Mouse (Mus musculus) heart, adult 8-10 months (tissue): ENCODE results near the gene Grm8. TPM values are rescaled to one million over a fixed set of nuclear protein-coding genes. Genes with fewer than 3 reads are reported as not detected.
A peak's percentile ranks its signal among the peaks of the same experiment; 100 is the strongest.

Experiments
- DNase-seq: peaks from one replicate; pipeline ENCODE4 v3.0.0; 2022; ENCODE audit warnings: low spot score
- total RNA-seq, 4 experiments: library from RNA; stranded (reverse); gene quantifications; 2 replicates each; pipeline ENCODE4 v1.2.4; 2022

The Grm8 gene
- total RNA-seq = not detected

DNA sequence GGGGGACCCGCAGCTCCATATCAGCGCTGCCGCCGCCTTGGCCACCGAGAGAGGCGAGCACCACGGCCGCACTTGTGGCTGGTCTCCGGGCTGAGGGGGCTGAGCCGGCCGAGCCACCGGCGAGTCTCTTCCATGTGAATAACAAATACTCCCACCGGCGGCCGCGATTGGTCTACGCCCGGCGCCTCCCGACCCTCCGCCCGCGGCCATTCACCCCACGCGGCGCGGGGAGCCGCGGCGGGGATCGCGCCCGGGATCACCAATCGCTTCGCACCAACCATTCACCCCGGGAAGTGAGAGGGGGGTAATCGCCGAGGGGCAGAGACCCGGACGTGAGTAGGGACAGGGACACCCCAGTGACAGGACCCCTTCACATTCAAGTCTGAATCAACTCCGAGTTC is at the start of gene Grm8:
TSS of gene Grm8 (minus strand) at position 178 of the 401 bp plus-strand sequence.
- DNase-seq = no peak

DNA sequence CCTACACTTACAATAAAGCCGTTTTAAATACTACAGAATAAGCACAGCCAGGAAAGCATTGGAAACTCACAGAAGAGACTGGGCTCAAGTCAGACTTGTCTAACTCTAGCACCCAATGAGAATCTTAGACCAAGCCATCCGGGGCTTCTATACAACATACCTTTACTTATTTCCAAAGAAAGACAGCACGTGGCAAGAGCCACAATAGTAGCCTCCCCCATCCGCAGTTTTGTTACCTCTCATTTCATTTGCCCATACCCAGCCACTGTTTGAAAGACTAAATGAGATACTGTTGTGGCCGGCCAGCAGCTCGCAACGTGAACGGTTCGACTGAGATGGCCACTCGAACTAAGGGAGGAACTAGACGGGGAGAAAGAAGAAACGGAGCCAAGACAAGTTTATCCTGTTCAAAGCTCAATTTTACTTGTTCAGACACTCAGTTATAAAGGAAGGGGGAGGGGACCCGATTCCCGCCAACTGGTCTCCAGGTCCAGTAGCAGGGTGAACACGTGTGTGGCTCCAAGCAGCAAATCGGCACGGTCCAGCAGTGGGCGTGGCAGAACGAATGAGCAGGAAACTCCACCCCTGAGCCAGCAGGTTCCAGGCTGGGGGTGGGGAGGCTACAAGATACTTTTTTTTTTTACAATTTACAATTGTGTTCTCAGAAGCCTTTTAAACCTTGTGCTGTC is 35.0 kb upstream of the Grm8 start:
- no peak for DNase-seq

DNA sequence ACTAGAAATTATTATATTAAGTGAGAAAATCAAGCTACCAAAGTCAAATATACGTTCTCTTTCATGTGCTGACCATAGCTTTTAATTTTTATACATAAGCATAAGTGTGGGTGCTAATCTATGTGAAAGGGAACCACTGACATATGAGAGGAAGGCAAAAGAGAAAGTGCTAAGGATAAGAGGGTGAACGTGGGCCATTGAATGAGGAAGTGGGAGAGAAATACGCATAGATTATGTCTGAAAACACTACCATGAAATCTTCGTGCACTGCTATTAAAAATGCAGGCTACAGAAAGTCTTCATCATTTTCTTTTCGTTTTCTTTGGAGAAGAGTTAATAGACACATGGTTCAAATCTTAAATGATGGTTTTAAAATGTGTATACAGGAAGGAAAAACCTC is 25.4 kb upstream of the Grm8 start:
- no peak for DNase-seq

DNA sequence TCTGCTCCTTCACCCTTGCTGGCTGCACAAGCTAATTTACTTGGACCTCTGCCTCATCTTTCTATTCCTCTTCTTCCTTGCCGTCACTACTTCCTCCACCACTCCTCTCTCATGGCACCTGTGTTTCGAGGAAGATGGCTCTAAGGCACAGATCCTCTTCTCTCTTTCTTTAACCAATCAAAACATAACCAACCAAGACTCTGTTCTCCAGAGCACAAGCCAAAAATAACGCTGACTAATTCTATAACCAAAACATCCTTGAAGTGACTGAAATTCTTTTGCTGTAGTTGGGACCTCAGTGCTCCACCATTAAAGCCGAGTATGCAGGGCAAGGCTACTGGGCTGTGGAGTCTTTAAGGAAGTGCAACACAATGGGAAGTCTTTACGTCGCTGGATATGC is 11.5 kb upstream of the Grm8 start:
- no peak for DNase-seq

DNA sequence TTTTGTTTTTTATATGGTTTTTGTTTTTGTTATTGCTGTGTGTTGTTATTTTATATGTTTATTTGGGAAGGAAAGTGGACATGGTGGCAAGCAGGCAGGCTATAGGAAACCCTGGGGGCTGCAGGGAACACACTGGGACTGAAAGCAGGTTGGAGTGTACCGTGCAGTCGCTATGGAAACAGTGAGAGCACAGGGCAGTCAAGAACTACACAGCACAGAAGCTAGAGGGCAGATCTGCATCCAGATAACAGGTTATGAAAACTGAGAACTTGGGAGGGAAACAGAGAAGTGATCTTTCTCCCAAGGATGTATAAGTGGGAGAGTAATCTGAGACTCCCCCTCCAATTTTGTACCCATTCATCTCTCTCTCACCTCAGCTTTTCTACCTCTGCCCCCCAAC is 7.4 kb upstream of the Grm8 start:
- no peak for DNase-seq

DNA sequence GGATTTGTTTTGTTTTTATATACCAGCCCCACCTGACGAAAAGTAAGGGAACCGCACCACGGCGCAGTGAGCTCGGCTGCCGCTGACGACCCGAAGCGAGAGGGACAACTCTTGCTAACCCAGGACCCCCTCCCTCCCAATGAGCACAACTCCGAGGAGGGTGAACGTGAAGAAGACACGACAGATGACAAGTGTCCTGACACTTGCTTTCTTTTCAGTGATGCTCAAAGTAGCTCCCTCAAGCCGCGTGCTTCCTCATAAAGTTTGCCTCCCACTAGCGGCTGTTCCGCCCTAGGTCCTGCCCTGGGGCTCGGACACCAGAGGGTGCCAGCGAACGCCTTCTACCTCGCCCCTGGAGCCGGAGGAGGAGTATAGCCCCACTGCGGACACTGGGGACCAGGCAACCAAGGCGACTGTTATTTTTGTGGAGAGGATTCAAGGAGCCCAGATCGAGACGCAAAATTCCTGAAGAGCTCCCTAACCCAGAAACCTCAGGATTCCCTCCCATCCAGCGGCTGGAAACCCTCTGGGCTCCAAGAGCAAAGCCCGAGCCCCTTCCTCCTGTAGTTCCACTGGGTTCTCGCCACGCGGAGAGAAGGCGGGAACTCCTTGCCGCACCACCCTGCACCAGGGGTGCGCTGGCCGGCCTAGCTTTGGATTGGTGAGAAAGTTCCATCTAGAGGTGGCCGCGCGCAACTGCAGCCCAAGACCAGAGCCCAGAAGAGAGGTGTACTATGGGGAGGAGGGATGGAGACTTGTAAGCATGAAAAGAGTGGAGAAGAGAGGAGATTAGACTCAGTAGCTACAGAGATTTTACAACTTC is 644 bp upstream of the Grm8 start:
- peak; percentile 68 for DNase-seq

DNA sequence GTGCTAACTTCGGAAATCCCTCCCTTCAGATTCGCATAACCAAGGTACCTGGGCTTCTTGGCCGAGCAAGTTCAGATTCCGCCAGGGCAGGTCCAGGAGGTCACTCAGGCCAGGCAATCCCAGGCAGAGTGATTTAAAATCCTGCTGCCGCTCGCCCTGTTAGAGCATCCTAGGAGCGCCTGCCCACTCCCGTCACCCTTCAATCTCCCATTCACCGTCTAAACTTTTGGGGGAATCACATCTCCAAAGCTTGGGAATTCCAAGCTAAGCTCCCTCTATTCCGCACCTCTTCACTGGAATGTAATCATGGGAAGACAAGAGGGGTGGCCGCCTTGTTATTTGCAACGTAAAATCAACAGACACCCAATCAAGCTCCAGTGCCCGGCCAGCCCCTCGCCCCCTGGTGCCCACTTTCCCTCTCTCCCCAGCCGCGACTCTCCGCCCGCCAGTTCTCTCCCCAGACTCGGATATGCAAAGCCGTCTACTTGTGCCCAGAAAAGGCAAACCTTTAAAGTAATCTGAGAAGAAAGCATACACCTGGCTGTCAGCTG is 652 bp downstream of the Grm8 start:
- no peak for DNase-seq

DNA sequence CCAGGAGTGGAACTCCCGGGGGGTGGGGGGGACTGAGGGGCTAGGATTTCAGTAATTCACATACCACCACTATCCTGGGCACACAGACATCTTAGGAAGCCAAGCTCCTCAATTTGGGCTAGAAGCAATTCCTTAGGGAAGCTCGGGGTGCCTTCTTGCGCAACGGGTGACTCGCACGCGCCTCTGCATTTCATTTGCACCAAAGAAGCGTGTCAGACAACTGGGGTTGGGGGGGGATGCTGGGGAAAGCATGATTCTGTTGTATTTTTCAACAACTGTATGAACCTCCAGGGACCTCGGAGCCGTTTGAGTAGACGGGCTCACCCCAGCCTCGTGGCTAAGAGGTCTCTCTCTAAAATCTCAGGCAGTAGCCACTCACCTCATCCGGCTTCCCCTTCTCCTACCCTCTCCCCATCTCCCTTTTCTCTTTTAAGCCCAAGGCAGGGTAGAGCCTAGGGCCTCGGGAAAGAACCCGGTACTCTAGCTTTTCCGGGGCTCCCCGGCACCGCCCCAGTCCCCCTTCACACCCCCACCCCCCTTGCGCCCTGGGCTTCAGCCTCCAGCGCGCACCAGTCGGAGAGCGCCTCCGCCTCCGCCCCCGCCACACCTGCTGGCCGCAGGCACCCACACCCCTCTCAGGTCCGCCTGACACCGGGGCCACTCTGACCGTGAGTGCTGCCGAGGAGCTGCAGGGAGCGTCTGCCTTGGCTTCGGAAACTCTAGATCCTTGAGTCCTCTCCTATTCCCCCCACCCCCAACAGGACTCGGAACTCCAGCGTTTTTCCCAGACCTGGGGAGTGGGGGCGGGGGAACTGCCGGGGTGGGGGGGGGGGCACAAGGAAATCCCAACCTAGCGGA is 1.5 kb downstream of the Grm8 start:
- DNase-seq = no peak

DNA sequence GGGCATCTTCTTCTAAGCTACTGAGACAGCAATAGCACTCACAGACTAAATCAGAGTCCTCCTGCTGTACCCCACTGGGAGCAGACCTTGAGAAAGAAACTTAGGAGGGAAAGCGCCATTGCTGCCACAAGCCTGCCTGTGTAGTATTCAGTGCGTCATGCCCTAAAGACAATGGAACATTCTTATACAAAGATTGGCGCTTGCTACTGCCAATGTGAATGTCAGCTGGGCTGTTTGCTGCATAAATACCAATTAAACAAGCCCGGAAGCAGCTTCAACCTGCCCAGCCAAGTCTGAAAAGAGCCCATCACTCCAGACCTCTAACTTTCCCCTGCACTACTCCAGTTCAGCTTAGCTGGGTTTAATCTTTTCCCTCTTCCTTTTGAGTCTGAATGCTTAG is 2.9 kb downstream of the Grm8 start:
- no peak for DNase-seq

DNA sequence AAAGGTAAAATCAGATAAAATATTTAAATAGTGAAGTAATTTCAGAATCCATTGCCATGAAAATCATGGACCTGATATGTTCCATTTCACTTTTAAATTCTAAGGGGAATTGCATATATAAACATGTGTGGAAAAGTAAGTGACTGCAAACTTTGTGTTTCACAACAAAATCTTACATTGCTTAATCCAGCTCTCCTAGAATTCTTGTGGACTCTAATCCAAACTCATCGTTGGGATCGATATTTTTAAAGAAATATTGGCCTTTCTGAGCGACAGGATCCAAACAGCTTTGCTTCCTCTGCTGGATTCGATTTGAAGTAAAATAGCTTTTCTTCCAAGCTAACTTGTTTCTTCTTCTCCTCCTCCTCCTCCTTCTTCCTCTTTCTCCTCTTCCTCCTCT is 6.1 kb downstream of the Grm8 start:
- DNase-seq = no peak

DNA sequence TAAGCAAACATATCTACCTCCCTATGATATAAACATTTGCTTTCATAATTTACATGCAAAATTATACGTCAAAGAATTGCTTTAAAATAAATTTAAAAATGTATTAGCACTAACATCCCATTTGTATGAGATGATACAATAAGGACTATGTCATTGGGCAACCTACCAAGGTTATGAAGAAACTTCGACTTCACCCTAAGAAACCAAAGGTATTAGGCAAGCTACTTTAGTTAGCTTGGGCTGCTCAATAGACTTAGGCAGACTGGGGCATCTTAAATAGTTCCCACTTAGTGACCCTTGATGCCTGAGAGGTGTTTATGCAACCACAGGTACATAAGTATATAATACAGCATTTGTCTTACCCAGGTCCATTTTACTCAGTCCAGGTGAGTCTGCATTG is 19.5 kb downstream of the Grm8 start:
- no peak for DNase-seq

DNA sequence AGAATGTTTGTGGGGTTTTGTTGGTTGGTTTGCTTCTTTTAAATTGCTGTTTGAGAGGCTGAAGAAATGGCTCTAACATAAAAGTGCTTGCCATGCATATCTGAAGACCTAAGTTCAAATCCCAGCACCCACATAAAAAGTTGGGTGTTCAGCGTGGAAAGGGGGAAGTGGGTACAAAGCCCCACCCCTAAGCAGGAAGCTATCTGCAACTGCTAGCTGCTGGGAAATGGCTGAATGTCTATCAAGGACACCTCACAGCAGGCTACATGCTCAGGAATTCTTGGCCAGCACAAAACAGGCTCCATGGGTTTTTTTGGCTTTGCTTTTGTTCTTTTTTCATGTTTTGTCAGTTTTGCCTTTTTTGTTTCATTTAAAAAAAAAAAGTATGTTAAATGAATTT is 20.1 kb downstream of the Grm8 start:
- no peak for DNase-seq

DNA sequence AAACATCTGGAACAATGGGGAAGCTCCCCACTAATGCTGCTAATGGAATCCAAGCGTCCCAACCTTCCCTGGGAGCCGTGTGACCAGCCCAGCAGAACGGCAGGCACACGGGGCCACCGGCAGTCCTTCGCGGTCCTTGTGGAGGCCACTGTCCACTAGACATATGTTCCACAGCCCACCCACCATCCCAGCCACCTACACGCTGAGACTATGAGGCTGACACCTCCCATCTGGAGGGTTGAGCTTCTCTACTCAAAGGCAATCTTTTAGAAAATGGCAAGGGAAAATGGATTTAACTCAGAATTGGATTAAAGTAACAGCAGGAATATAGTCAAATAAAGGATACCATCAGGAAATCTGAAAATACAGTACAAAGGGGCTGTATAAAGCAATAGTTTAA is 23.4 kb downstream of the Grm8 start:
- DNase-seq = no peak

DNA sequence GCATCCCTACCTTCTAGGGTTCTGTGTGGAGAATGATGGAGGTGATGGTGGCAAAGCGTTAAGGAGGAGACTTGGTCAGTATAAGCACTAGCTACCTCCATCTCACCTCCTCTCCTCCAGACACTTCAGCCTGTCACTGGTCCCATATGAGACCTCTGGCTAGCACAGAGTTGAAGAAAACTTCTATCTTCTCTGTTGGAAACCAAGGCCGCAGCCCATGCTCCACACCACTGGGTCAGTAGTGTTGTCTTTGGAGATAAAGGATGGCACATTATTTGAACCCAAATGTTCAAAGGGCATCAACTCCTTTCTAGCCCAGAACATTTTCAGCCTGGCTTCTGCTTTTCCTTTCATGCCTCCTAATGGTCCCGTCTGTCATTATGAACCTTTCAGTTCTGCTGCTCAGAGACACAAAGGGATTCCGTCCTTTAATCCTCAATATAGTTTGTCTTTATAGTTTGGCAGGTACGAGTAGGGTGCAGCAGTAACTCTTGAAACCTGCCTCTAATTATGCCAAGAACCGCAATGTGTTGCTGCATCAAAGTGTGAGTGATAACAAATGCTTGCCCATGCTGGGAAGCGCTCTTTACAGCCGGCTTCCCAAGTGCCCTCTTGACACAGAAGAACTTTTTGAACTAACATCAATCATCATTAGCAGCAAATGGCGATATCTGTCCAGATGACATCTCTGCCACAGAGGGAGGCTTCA is 32.2 kb downstream of the Grm8 start:
- no peak for DNase-seq

DNA sequence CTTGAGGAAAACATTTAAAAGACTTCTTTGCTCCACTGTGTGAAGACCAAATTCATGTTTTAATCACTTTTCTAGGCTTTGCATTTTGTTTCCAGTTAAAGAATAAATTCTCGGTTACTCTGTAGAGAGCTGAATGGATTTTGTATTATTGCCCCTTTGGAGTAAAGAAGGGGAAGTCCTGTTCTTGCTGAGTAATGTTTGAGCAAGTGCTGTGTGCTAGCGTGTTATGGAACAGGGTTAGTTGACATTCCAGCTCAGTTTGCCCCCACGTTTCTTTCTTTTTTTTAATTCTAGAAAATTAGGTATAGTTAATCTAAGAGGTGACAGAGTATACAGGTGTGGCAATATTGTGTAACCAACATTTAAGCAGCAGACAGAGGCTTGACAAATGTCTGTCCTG is 35.0 kb downstream of the Grm8 start:
- DNase-seq = no peak

DNA sequence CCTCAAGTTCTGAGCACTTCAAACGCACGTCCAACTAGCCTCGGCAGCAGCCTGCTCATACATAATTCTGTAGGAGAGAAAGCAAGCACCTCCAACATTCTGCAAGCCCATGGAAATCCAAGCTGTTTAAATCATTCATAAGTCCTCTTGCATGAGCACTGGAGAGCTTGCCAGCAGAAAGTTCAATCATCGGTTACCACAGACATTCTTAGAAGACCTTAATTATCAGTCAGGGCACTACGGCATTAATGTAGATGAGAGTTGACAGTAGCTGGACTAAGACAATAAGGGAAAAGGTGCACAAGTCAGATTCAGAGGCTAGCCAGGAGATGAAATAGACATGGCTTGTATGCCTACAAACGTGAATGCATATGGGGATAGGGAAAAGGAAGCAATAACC is 42.5 kb downstream of the Grm8 start:
- no peak for DNase-seq

DNA sequence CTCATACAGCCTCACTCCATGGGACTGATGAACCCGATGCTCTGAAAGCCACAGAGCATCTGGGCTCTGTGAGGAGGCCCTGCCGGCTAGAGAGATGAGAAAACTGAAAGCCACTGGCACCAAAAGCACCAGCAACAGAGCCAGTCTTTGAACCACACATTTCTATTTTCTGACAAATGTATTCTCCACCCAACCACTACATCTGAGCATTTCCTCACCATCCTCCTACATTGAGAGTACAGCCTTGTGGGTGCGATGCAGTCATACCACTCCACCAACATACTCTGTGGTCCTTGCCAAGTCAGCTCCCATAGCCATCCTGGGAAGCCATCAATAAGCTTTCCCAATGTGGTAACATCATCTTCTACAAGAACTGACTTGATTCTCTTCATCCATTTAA is 43.1 kb downstream of the Grm8 start:
- no peak for DNase-seq

DNA sequence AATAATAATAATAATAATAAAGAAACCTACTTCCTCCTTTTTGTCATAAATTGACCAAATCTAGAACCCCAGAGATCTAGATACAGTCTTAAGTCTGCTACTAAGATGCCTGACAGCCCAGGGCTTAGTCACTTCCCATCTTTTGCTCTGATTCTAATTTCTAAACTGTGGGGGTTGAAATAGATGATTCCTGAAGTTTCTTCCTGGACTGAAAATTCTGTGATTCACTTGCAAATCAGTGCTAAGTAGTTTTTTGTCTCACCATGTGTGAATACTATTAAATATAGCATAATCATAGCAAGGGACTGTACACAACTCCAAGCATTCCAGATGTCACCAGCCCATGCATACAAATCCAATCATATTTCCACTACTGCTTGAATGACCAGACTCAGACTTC is 44.0 kb downstream of the Grm8 start:
- no peak for DNase-seq

DNA sequence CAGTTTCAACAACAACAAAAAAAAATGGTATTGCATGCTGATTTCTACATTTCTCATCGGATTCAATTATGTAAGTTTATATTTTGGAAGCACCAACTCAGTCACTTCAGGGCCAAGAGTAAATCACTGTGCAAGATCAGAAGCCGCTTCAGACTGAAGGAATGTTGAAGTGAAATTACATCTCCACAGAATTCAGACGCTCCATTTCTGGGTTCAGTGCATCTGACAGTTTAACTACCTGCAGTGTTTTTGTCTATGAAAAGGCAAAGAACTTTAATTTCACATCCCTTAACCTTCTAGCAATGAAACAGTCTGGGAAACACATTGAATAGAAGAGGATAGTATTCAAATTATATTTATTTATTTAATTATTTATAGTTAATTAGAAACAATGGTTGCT is 59.4 kb downstream of the Grm8 start:
- no peak for DNase-seq

DNA sequence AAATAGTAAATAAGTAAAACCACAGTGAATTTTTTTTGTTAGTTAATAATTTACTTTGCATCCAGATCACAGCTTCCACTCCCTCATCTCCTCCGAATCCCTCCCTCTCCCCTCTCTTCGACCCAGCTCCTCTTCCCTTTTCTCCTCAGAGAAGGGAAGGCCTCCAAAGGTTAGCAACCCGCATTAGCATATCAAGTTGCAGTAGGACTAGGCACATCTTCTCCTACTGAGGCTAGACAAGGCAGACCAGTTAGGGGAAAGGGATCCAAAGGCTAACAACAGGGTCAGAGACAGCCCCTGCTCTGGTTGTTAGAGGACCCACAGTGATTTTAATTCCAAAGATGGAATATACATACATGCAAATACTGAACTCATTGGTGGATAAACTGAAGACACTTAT is 60.5 kb downstream of the Grm8 start:
- no peak for DNase-seq

DNA sequence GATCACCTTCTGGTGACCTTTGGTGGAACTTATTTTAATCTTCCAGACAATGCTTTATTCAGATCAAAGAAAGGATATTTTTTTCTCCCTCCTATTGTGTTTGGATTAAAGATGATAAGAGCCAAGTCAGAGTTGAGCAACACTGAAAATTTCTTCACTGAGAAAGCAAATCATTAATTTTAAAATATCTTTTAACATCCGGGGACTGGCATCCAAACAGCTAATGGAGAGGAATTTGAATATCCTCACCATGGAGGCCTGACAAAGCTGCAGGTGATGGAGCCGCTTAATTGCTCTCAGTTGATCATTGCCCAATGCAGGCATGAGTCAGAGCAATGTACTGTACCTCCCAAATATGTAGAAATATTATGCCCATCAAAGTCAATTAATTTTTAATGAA is 83.0 kb downstream of the Grm8 start:
- DNase-seq = no peak

DNA sequence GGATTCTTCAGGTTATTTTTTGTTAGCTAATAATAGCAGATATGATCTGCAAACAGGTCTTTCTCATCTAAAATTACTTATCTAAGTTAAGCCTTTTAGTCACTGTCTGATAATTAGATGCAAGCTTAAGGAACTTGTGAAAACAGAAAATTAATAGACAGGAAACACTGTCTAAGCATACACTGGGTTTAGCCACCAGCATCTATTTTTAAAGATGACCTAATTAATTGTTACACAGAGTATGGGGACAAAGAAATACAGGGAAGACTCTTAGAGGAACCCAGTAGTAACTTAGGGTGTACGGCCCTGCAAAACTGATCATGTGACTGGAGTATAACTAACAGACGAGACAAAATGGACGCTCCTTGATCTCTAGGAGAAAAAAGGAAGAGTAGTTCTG is 92.6 kb downstream of the Grm8 start:
- DNase-seq = no peak
